Mouse (Mus musculus) megakaryocyte, embryonic 14.5 days (primary cell): Measurements from ENCODE around the gene Srsf4.

ENCODE experiments used
- FLI1 ChIP-seq: IDR thresholded peaks from 2 replicates; pipeline ENCODE4 v1.6.1; 2012; ENCODE audit warnings: low read length, inconsistent platforms, mixed read lengths
- GATA1 ChIP-seq: IDR thresholded peaks from 3 replicates; pipeline ENCODE4 v1.6.1; 2012; ENCODE audit warnings: mixed read lengths, low read length, inconsistent platforms, borderline replicate concordance

DNA sequence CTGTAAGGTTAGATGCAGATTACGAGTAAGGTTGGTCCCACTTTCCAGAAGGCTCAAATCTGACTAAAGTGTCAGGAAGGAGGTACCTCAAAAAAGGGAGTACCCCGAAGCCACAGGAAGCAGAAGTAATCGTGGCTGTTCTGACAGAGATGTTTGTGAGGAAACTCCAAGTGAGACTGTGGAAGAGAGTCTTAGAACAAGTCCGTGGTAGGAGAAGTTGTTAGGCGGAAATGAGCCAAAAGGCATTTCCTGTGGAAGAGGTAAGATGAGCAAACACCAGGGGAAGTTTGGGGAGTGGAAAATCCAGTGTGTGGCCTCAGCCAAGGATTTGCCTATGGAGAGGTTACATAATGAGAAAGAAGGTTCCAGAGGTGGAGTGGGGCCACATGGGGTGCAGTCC, 18.5 kb upstream of the Srsf4 start:
- TF ChIP-seq GATA1 (no peak), FLI1 (no peak)
